Mouse (Mus musculus) T-helper 17 cell (primary cell): ENCODE data around the gene Nkpd1.

Source experiments
- in situ Hi-C, 2 experiments: fragments of 300-600 bp; cut with MboI, MseI; formaldehyde crosslinking; loops; 1 replicate in 1 of 2; 2 replicates in 1 of 2; pipeline ENCODE4 v1.15.1; 2025; ENCODE audit warnings: high pct_unique_total_duplicates in 2 of 2

The Nkpd1 gene

GRCm38 (mm10) chr7:19546007-19546406 lies 28.4 kb downstream of the Nkpd1 start:
- in situ Hi-C loops = no loop called here

GRCm38 (mm10) chr7:19547344-19547969 lies 29.8 kb downstream of the Nkpd1 start:
- in situ Hi-C loops = no loop called here

DNA sequence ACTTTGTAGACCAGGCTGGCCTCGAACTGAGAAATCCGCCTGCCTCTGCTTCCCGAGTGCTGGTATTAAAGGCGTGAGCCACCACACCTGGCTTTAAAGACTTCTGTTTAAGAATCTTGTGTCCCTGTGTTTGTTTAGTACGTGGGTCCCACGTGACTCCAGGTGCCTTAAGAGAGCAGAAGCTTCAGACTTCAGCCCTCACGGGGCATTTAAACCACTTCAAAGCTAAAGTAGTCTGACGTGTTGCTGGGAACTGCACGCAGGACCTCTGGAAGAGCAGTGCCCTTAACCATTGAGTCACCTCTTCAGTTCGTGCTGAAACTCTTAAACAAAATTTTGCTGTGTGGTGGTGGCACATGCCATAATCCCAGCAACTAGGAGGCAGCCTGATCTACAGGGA lies 31.8 kb downstream of the Nkpd1 start:
- in situ Hi-C loops = no loop called here

GRCm38 (mm10) chr7:19551634-19552033 lies 34.0 kb downstream of the Nkpd1 start:
- in situ Hi-C loops = no loop called here

DNA sequence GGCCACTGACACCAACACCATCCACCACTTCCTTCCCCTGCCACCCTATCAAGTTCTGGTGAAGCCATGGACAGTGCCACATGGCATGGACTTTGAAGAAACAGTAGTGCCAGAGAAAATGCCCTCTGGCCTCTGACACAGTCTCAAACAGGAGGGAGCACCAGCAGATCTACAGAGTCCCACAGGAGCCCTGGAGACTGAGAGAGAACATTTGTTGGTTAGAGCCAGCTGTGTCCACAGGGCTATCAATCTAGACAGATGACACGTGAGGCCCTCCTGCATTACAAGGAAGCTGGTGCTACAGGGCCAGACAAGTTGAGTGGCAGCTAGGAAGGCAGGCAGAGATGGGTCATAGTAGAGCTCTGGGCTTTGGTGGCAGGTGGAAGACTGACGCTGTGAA lies 34.8 kb downstream of the Nkpd1 start:
- in situ Hi-C loops = no loop called here

DNA sequence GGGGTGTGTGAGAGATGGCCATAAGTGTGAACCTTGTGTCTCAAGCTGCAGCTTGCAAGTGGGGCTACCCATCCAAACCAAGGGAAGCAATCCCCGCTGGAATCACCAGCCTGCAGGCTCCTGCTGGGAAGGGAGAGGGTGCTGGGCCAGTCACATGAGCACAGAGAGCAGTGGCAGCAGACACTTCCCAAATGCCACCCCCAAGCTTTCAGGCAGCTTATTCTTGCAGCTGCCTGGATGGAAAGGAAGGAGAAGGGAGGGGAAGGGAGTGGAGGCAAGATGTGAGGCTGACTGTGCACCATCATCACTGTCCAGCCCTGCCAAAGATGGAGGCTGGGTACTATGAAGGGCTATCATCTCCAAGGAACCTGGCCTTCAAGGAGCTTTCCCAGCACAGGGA lies 36.5 kb downstream of the Nkpd1 start:
- in situ Hi-C loops = no loop called here

- in situ Hi-C loops = no loop called here
These were observed 39.4 kb downstream of the Nkpd1 start for GRCm38 (mm10) chr7:19557086-19557485.

DNA sequence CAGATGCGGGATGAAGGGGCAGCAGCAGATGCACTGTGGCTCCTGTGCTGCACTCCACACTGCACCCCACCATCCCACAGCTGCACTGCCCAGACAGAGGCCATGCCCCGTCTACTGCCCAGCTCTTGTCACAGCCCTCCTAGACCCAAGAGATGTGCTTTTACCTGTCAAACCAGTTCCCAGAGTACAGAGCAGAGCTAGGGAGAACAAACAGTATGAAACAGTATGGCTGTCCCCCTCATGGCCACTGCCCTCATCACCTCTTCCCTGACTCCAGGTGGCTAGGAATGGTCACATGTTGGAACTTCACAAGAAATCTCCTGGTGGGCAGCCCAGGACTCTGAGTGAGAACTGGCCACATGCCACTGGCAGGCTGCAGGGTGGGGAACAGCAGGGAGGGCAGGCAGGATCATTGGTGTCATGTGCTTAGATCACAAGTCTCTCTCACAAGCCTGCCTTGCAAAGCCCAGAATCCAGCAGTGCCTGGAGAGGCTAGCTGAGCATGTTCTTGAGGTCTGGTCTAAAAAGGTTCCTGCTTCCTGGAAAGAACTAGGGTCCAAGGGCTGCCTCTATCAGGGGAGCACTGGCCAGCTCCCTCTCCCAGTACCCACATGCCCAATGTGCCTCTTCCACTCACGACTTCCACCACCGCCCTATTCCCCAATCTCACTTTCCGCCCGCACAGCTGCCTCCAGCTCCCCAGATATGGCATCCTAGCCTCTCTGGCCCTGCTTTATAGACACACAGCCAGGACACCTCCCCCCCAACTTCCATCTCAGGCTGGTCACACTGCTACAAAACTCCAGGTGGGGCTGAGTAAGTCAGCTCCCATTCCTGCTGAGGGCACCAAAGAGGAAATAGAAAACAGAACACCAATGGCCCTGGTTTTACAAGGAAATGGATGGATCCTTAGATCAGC lies 40.6 kb downstream of the Nkpd1 start:
- in situ Hi-C loops = no loop called here

- in situ Hi-C loops = no loop called here
These were observed 41.3 kb downstream of the Nkpd1 start for GRCm38 (mm10) chr7:19558965-19559364.

- in situ Hi-C loops = no loop called here
These were observed 43.0 kb downstream of the Nkpd1 start for GRCm38 (mm10) chr7:19560491-19561260.

- in situ Hi-C loops = no loop called here
These were observed 43.8 kb downstream of the Nkpd1 start for GRCm38 (mm10) chr7:19561431-19561764.

DNA sequence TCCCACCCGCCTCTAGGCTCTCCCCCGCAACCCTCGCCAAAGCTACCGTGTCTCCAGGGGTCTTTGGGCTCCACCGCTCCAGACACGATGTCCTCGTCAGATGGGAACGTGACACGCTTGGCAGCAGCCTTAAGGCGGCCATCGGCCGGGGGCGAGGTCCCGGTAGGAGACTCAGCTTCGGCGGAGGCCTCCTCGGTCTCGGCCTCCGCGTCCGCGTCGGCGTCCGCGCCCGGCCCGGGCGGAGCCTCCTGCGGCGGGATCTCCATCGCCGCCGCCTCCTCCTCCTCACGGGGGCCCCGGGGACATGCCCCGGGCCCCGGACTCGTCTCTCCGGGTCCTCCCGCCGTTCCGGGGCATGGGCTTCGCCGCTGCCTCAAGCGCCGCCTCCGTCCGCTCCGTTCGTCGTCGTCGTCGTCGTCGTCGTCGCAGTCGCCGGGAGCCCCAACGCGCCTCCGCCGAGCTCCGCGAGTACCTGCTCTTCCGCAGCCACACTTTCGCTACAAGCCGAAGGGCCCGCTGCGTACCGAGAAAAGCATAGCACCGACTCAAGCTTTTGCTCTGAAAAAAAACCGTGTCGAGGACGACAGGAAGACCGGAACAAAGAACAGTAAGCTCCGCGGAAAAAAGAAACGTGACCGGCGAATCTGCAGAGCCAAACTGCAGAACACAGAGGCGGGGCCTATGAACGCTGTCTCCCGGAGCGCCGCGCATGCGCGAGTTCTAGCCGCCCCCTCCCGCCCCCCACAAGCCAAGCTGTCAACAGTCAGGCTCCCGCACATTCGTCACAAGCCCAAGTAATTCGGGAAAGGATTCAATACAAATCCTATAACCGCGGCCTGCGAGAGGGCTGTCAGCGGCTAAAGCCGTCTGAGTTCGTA lies 44.4 kb downstream of the Nkpd1 start:
- in situ Hi-C loops = no loop called here

GRCm38 (mm10) chr7:19562643-19563410 lies 45.2 kb downstream of the Nkpd1 start, which contains the start of gene Ppp1r37:
Gene Ppp1r37 (minus strand): TSS chr7:19563076.
- in situ Hi-C loops = no loop called here

- in situ Hi-C loops = no loop called here
These were observed 46.2 kb downstream of the Nkpd1 start for GRCm38 (mm10) chr7:19563884-19564283.

- in situ Hi-C loops = no loop called here
These were observed 46.8 kb downstream of the Nkpd1 start for GRCm38 (mm10) chr7:19564455-19564854.

DNA sequence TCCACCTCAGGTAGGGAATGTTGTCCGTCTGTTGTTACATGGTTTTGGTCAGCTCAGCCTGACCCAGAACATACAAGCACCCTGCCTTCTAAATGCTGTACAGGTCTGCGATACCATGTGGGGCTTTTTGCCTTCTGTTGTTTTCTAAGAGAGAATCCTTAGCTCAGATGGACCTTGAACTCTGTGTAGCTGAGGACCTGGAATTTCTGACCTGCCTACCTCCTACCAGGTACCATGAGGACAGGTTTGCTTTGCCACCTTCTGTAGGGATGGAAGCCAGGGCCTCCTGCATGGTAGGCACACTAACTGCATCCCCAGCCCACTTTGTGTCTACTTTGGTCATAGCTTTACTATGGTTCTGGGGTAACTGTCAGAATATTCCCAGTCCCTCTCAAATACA lies 48.2 kb downstream of the Nkpd1 start:
- in situ Hi-C loops = no loop called here

- in situ Hi-C loops = no loop called here
These were observed 49.8 kb downstream of the Nkpd1 start for GRCm38 (mm10) chr7:19567426-19567825.

DNA sequence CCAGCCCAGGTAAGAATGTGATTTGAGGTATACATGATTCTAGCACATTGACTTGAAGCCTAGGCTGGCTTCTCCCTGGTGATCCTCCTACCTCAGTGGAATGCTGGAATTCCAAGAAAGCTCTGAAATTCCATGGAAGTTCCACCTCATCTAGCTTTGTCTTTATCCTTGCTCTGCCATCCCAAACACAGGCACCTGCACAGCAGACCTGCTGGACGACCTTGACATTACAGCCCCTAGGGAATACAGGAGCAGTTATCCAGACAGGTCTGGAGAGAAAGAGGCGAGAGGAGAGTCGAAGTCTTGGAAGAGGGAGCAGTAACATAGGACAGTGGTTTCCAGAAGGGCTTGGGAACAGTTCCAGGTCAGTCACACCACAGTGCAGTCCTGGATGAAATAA lies 52.0 kb downstream of the Nkpd1 start:
- in situ Hi-C loops = no loop called here

DNA sequence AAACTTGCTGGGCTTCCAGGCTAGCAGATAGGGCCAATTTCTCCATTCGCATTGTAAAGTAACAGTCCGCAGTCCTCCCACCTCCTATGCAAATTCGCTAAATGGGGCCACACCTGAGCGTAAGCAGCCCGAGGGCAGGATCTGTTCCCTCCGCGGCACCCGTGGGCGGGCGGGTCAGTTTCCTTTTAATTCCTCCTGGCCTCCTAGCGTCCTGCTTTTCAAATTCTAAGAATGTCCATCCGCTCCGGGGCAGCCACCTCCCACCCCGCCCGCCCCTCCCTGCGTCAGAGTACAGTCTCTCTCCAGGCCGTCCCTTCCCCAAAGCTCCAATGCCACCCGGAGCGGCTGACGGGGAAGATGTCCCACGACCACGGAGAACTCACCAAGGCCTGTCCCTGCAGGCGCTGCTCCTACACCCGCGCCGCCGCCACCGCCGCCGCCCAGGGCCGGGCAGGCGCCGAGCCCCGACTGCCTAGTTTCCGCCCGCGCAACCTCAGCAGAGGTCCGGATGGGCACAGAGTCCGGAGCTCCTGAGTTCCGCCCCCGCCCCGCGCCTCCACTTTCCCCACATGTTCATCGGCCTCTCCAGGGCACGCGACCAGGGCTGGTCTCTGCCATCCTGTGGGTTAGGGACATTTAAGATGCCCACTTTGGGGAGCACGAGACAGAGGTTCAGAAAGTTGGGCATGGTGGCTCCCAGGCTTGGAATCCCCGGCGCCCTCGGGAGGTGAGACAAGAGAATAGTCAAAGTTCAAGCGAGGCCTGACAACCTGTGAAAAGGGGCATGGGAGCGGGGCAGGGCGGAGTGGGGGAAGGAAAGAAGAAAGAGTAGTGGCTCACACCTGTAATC lies 55.5 kb downstream of the Nkpd1 start:
- in situ Hi-C loops = no loop called here

- in situ Hi-C loops = no loop called here
These were observed 56.1 kb downstream of the Nkpd1 start for GRCm38 (mm10) chr7:19573776-19574140.
